Mouse (Mus musculus) heart, postnatal 4 days (tissue): ENCODE data around the gene Nup50. TPM values are rescaled to one million over a fixed set of nuclear protein-coding genes. Genes with fewer than 3 reads are reported as not detected.

Experiments
- DNase-seq: peaks from one replicate; pipeline ENCODE4 v3.0.0; 2021
- total RNA-seq, 2 experiments: library from RNA; stranded (reverse); gene quantifications; 2 replicates each; pipeline ENCODE4 v1.2.3; 2021

The Nup50 gene
- 10 to 100 TPM; 27.7 to 27.8 TPM for total RNA-seq

GRCm38 (mm10) chr15:84922884-84923507 lies at the start of gene Nup50:
TSS of gene Nup50 (plus strand) at chr15:84923411.
- peak; percentile 100 for DNase-seq

- no peak for DNase-seq
Measured at GRCm38 (mm10) chr15:84873867-84874266, 49.3 kb upstream of the Nup50 start.

- no peak for DNase-seq
Measured at GRCm38 (mm10) chr15:84877029-84877815, 46.0 kb upstream of the Nup50 start.

GRCm38 (mm10) chr15:84888066-84888465 lies 35.1 kb upstream of the Nup50 start:
- no peak for DNase-seq

- no peak for DNase-seq
Measured at GRCm38 (mm10) chr15:84891246-84891645, 32.0 kb upstream of the Nup50 start.

GRCm38 (mm10) chr15:84891658-84892057 lies 31.6 kb upstream of the Nup50 start:
- peak; percentile 78 for DNase-seq

GRCm38 (mm10) chr15:84896216-84896615 lies 27.0 kb upstream of the Nup50 start:
- DNase-seq: peak; percentile 13

GRCm38 (mm10) chr15:84896664-84897063 lies 26.5 kb upstream of the Nup50 start:
- no peak for DNase-seq

- peak; percentile 14 for DNase-seq
Measured at GRCm38 (mm10) chr15:84898077-84898476, 25.1 kb upstream of the Nup50 start.

- no peak for DNase-seq
Measured at GRCm38 (mm10) chr15:84903843-84904385, 19.3 kb upstream of the Nup50 start.

- no peak for DNase-seq
Measured at GRCm38 (mm10) chr15:84913201-84913600, 10.0 kb upstream of the Nup50 start.

- DNase-seq: no peak
Measured at GRCm38 (mm10) chr15:84919938-84920337, 3.3 kb upstream of the Nup50 start, which contains the start of gene Gm29666. TSS of gene Gm29666 (minus strand) at chr15:84920038.

- DNase-seq: no peak
Measured at GRCm38 (mm10) chr15:84923508-84924181, 434 bp downstream of the Nup50 start.

GRCm38 (mm10) chr15:84924781-84925315 lies 1.6 kb downstream of the Nup50 start:
- DNase-seq: no peak

- no peak for DNase-seq
Measured at GRCm38 (mm10) chr15:84925495-84926018, 2.3 kb downstream of the Nup50 start.

GRCm38 (mm10) chr15:84932351-84932750 lies 9.1 kb downstream of the Nup50 start:
- DNase-seq: no peak

GRCm38 (mm10) chr15:84934901-84935300 lies 11.7 kb downstream of the Nup50 start:
- DNase-seq: no peak

GRCm38 (mm10) chr15:84940102-84940501 lies 16.9 kb downstream of the Nup50 start:
- peak; percentile 21 for DNase-seq

- peak; percentile 61 for DNase-seq
Measured at GRCm38 (mm10) chr15:84942647-84943285, 19.6 kb downstream of the Nup50 start.

GRCm38 (mm10) chr15:84944319-84944718 lies 21.1 kb downstream of the Nup50 start:
- no peak for DNase-seq

- DNase-seq: peak; percentile 40
Measured at GRCm38 (mm10) chr15:84948990-84949389, 25.8 kb downstream of the Nup50 start.

GRCm38 (mm10) chr15:84950053-84950452 lies 26.8 kb downstream of the Nup50 start:
- no peak for DNase-seq
